Mouse (Mus musculus) midbrain, embryonic 15.5 days (tissue): ENCODE results near the gene Ddx31. TPM values are rescaled to one million over a fixed set of nuclear protein-coding genes. Genes with fewer than 3 reads are reported as not detected.

ENCODE experiments used
- ATAC-seq: fragments of 200-750 bp; cut with Nextera tagmentation; replicated peaks from 2 replicates; pipeline ENCODE4 v1.8.0; 2017; ENCODE audit warnings: moderate TSS enrichment
- H3K27ac ChIP-seq: fragments of 300-500 bp; sonication (generic); 2 replicates; pipeline ENCODE4 v1.5.1; 2015; ENCODE audit warnings: mild to moderate bottlenecking, inconsistent platforms
- H3K27me3 ChIP-seq: fragments of 300-500 bp; sonication (generic); replicated peaks from 2 replicates; pipeline ENCODE4 v1.6.1; 2015; ENCODE audit warnings: inconsistent platforms
- H3K36me3 ChIP-seq: fragments of 300-500 bp; sonication (generic); replicated peaks from 2 replicates; pipeline ENCODE4 v1.6.1; 2015; ENCODE audit warnings: inconsistent platforms
- H3K4me1 ChIP-seq: fragments of 300-500 bp; sonication (generic); 2 replicates; pipeline ENCODE4 v1.6.1; 2015; ENCODE audit warnings: inconsistent platforms
- H3K4me2 ChIP-seq: fragments of 300-500 bp; sonication (generic); 2 replicates; pipeline ENCODE4 v1.6.1; 2015; ENCODE audit warnings: inconsistent platforms, mild to moderate bottlenecking, moderate library complexity
- H3K4me3 ChIP-seq: fragments of 300-500 bp; sonication (generic); 2 replicates; pipeline ENCODE4 v1.5.1; 2015; ENCODE audit warnings: mild to moderate bottlenecking, inconsistent platforms
- H3K9ac ChIP-seq: fragments of 300-500 bp; sonication (generic); 2 replicates; pipeline ENCODE4 v1.6.1; 2015; ENCODE audit warnings: mild to moderate bottlenecking, inconsistent platforms
- H3K9me3 ChIP-seq: fragments of 300-500 bp; sonication (generic); 2 replicates; pipeline ENCODE4 v1.6.1; 2016; ENCODE audit warnings: inconsistent platforms
- WGBS: fragments of 180-500 bp; shearing (Covaris S2); methylation state at CpG from one replicate; pipeline ENCODE4 v1.1.7; 2015; ENCODE audit warnings: mixed read lengths; 5-methylcytosine and 5-hydroxymethylcytosine counted together
- polyA plus RNA-seq: library from polyadenylated mRNA; unstranded; fragments of >200 nt; fragmentation: Nextera tagmentation; extraction: Ambion mirVana; gene quantifications from 2 replicates; pipeline ENCODE4 v1.2.1, GENCODE M21; 2015

Gene Ddx31
- polyA plus RNA-seq, 1 experiment from 2014 or later, result 14.9 TPM

DNA sequence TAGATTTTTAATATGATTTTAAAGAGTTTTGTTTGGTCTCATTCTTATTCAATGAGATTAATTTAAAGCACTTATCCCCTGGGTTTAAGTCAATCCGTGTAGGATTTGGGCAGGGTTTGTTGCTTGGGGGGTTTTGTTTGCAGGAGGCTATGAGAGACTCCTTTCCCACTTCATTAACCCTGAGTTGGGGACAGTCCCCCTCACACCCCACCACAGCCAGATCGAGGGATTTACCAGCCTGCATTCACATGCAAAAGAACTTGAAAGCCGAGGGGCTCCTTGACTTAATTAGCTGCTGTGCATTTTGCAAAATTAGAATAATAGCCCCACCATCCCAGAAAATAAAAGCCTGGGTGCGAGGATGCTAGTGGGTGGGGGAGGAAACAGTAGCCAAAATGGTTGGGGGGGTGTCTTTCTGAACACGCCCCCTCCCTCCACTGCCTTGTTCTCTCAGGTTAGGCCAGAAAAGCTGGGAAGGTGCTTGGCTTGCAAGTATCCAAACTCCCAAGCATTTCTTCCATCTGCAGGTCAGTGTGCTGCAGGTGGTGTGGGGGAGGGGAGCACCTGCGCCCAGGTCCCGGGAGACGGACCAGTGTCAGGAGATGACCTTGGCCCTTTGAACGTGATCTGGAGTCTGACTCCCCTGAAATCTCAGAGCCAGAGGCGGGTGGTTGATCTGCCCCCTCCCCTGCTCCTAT lies 67.6 kb downstream of the Ddx31 start:
- H3K27ac ChIP-seq, result peak overlapping the region; percentile 72
- H3K9ac ChIP-seq, result no peak overlapping the region
- H3K36me3 ChIP-seq, result no peaks in the 10 kb centered on the region
- peak overlapping the region; percentile 23 for H3K4me3 ChIP-seq
- 4% methylated on average over 10 of the region's 10 CpGs for WGBS
- peaks cover 73% of the 10 kb centered on the region for H3K27me3 ChIP-seq
- H3K9me3 ChIP-seq, result no peaks in the 10 kb centered on the region
- peak overlapping the region; percentile 41 for H3K4me2 ChIP-seq
- peaks cover 43% of the 10 kb centered on the region for H3K4me1 ChIP-seq
- ATAC-seq, result peak; percentile 40; the same call in 1 of the 2 replicates

DNA sequence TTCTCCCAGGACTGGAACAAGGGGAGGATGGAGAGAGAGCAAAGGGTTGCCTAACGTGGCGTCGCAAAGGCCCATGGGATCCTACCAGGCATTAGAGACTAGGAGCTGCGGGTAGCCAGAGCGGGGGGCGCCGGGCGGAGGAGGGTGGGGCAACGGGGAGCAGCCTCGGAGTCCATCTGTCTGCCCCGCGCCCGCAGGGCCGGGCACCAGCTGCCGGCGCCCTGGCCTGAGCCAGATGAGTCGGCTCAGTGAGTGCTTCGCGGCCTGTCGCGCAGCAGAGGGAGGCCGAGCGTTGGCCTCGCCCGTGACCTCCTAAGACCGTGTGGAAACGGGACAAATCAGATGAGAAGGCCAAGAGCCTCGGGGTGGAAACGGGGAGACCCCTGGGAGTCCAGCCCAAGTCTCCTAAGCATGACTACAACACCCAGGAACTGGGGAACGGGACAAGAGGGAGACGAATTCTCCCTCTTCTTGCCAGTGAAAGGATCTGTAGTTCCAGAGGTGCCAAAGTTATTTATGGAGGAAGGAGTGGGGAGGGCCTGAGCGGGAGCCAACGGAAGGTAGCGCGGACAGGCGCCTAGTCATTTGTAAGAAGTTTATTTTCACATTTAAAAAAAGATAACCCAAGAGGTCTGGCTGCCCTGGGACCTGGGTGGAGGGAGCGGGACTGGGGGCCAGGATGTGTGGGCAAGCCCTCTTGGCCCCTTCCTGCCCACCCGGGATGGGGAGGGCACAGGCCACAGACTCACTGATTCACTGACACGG lies 68.4 kb downstream of the Ddx31 start:
- Histone ChIP-seq H3K27me3 (peaks cover 70% of the 10 kb centered on the region), H3K27ac (peak overlapping the region; percentile 72), H3K9me3 (no peaks in the 10 kb centered on the region), H3K9ac (0 out of 2 replicates have a peak overlapping the region, but pooled peaks have one; percentile 16), H3K36me3 (no peaks in the 10 kb centered on the region), H3K4me1 (peaks cover 43% of the 10 kb centered on the region), H3K4me2 (peak overlapping the region; percentile 41), H3K4me3 (peak overlapping the region; percentile 23)
- ATAC-seq, result peak; percentile 49
- 1% methylated on average over 39 of the region's 39 CpGs for WGBS

DNA sequence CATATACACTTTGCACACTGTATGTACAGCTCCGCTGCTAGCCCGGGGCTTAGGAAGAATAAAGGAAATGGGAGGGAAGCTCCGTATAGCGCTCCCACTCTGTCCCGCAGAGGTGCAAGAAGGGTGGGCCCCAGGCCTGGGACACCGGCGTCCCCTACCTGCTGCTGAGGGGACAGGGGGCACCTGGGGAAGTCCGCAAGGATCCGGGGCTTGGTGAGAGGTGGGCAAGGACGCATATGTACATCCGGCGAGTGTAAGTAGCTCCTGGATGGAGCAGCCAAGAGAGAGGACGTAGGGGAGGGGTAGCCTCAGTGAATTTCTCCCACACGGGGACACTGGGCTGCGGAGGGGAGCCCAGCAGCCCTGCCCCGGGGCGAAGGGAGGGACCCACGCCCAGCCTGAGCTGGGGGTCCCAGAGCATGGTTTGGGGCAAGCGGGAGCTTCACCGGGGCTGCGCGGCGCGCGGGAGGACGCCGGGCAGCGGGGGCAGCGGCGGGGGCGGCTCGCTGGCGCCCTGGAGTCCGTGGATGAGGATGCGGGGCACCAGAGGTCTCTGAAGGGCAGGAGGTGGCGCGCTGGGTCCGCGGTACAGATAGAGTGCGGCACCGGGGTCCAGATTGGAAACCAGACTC lies 69.1 kb downstream of the Ddx31 start:
- H3K4me1 ChIP-seq, result peaks cover 40% of the 10 kb centered on the region
- H3K9me3 ChIP-seq, result no peaks in the 10 kb centered on the region
- no peaks in the 10 kb centered on the region for H3K36me3 ChIP-seq
- peak overlapping the region; percentile 10; the same call in 1 of the 2 replicates for H3K9ac ChIP-seq
- H3K4me2 ChIP-seq, result peak overlapping the region; percentile 41
- H3K27me3 ChIP-seq, result peaks cover 70% of the 10 kb centered on the region
- H3K27ac ChIP-seq, result peak overlapping the region; percentile 72
- peak overlapping the region; percentile 23 for H3K4me3 ChIP-seq
- 0 out of 2 replicates have a peak, but pooled peaks have one; percentile 16 for ATAC-seq
- WGBS, result under 1% methylated on average over 40 of the region's 41 CpGs

DNA sequence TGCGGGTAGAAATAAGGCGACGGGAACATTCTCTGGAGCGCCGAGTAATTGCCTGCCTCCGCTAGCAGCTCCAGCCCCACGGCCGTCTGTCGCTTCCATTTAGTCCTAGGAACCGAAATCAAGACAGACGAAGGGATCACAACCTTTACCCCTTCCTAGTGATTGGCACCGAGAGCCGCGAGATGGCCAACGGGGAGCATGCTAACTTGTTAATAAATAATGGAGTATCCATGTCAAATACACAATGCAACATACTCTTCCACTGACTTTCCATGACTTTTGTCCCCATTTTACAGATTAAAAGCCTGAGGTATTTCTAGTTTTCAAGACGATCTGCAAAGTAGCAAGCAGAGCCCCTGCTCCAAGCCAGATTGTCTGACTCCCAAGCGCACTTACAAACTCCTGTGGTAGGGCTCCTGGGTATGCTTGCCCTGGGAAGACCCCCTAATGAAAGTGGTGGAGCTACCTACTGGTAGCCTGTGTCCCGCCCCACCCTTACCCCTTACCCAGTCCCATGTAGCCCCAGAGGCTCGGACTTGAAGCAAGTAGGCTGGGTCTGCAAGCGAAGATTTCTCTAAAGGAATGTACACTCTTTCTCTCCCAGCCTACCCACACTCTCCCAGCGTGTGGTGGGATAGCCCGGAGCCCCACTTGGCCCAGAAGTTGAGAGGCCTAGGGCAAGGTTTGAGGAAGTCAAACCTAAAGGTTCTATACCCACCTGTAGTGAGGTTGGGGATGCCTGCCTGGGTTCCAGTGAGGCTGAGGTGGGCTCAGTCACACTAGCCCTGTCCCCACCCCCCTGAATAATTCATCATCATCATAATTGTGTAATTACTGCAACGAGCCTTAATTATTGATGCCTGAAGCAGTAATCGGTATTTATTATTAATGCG lies 69.9 kb downstream of the Ddx31 start:
- ATAC-seq, result no peak
- no peaks in the 10 kb centered on the region for H3K36me3 ChIP-seq
- peak overlapping the region; percentile 23 for H3K4me3 ChIP-seq
- peak overlapping the region; percentile 12; the same call in 1 of the 2 replicates for H3K9ac ChIP-seq
- WGBS, result 6% methylated on average over 25 of the region's 25 CpGs
- peaks cover 40% of the 10 kb centered on the region for H3K4me1 ChIP-seq
- H3K27me3 ChIP-seq, result peaks cover 71% of the 10 kb centered on the region
- peak overlapping the region; percentile 41 for H3K4me2 ChIP-seq
- no peaks in the 10 kb centered on the region for H3K9me3 ChIP-seq
- H3K27ac ChIP-seq, result peak overlapping the region; percentile 72

DNA sequence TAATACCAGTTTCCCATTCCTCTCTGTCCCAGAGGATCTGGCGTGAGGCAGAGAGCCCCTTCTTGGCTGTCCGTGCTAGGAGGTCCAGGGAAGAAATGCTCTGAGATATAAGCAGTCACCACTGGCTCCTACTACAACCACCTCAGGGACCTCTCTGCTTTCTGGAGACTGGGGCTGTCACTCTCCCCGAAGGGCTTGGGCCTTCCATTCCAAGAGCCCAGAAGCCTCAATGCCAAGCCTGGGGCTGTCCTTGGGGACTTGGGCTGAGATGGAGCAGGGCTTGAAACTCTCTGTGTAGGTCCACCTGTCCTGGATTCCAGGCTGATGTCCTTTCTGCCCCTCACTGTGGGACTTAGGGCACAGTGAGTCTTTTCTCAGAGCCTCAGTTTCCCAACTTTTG lies 70.7 kb downstream of the Ddx31 start:
- 11% methylated on average over 3 of the region's 3 CpGs for WGBS
- H3K4me3 ChIP-seq, result peak overlapping the region; percentile 39
- H3K27me3 ChIP-seq, result peaks cover 69% of the 10 kb centered on the region
- ATAC-seq, result no peak
- peak overlapping the region; percentile 26 for H3K9ac ChIP-seq
- H3K27ac ChIP-seq, result peak overlapping the region; percentile 79
- peaks cover 40% of the 10 kb centered on the region for H3K4me1 ChIP-seq
- H3K9me3 ChIP-seq, result no peaks in the 10 kb centered on the region
- H3K4me2 ChIP-seq, result peak overlapping the region; percentile 41
- no peaks in the 10 kb centered on the region for H3K36me3 ChIP-seq

DNA sequence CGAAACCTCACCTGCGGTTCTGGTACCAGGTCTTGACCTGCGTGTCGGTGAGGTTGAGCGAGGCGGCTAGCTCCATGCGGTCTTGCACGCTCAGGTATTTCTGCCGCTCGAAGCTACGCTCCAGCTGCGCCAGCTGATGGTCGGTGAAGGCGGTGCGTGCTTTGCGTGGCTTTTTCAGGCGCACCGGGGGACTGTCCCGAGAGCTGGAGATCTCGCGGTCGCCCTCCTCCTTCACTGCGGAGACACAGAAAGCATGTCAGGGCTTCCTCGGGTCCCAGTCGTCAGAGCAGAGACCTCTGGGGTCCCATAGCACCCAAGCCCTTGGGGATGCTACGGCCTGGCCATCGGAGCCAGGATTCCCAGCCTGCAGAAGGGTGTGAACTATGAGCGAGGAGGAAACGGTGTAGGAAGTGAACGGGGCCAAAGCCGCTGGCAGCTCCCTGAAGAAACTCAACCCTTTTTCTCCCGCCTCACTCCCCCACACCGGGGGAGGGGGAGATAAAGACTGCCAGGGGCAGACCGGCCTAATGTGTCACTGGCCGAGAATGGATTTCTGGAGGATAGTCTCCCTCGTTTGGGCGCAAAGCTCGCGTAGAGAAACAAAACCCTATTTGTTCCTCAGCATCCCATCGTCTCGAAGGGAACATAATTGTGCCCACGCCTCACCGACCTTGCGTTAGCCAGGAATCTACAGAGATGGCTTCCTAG lies 71.3 kb downstream of the Ddx31 start:
- Histone ChIP-seq H3K4me1 (peaks cover 40% of the 10 kb centered on the region), H3K36me3 (no peaks in the 10 kb centered on the region), H3K4me3 (peak overlapping the region; percentile 39), H3K4me2 (peak overlapping the region; percentile 41), H3K27me3 (peaks cover 64% of the 10 kb centered on the region), H3K9me3 (no peaks in the 10 kb centered on the region), H3K27ac (peak overlapping the region; percentile 79), H3K9ac (peak overlapping the region; percentile 26)
- WGBS, result under 1% methylated on average over 44 of the region's 44 CpGs
- no peak for ATAC-seq

DNA sequence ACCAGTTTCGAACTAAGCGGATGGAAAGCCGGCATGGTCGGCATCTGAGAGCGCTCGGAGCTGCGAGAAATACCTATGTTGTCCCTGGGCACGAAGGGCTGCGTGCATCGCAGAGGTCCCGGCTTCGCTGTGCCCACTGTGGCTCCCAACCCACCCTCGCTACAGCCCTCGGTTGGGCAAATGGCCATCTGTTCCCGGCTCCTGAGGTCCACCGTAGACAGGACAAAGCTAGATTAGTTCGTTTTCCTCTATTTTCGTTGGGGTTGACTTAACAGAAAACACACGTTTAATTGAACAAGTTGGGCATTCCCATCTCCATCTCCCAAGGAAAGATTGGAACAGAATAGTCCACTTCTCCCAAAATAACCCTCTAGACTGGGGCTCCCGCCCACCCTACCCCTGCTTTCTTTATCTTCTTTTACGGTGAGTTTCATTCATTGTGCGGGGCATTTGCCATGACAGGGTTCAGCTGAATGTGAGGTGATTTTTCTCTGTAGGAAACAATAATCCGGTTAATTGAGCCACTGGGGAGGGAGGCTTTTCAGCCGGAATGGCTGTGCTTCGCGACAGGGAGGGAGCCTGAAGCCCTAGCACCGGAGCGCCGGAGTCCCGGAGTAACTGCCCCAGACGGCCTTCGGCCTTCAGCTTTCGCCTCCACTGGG lies 72.0 kb downstream of the Ddx31 start:
- Histone ChIP-seq H3K9me3 (no peaks in the 10 kb centered on the region), H3K36me3 (no peaks in the 10 kb centered on the region), H3K9ac (peak overlapping the region; percentile 25; the same call in 1 of the 2 replicates), H3K4me1 (peaks cover 34% of the 10 kb centered on the region), H3K4me2 (peak overlapping the region; percentile 41), H3K27ac (peak overlapping the region; percentile 79), H3K4me3 (peak overlapping the region; percentile 39), H3K27me3 (peaks cover 62% of the 10 kb centered on the region)
- ATAC-seq, result no peak
- WGBS, result 2% methylated on average over 33 of the region's 33 CpGs

DNA sequence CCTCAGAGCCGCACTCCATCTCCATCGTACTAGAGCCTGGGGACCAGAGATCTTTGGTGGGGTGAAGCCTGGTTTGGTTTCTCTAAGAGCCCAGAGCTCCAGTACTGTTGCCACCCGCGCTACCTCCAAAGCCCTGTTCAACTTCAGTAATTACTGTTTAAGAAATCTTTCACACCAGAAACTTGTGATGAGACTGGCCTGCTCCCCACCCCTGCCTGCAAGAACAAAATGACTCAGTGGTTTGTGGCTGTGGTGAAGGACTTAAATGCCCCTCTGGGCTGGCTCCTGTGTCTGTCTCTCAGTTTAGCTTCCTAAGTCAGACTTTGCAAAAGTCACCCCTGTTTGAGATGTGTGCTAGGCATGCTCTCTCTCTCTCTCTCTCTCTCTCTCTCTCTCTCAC lies 72.8 kb downstream of the Ddx31 start:
- peak overlapping the region; percentile 39 for H3K4me3 ChIP-seq
- 6% methylated on average over 4 of the region's 4 CpGs for WGBS
- no peak for ATAC-seq
- peak overlapping the region; percentile 41 for H3K4me2 ChIP-seq
- H3K27me3 ChIP-seq, result peaks cover 60% of the 10 kb centered on the region
- peaks cover 32% of the 10 kb centered on the region for H3K4me1 ChIP-seq
- H3K36me3 ChIP-seq, result no peaks in the 10 kb centered on the region
- 0 out of 2 replicates have a peak overlapping the region, but pooled peaks have one; percentile 25 for H3K9ac ChIP-seq
- H3K27ac ChIP-seq, result peak overlapping the region; percentile 79
- no peaks in the 10 kb centered on the region for H3K9me3 ChIP-seq

DNA sequence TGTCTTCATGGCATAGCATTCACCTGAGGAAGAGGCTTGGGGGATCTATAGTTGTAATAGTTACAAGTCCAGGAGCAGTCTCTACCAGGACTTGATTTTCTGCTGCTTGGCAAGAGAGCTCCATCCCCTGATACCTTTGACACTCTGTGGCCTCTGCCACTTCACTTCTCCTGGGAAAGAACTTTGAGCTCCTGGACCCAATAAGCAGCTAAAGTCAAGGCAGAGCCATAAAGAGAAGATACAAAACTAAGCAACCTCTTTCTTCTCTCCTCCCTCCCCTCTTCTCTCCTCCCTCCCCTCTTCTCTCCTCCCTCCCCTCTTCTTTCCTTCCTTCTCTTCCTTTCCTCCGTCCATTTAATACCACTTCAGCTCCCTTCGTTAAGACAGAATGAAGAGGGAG lies 73.9 kb downstream of the Ddx31 start:
- ATAC-seq, result no peak
- H3K9ac ChIP-seq, result no peak overlapping the region
- peak overlapping the region; percentile 41 for H3K4me2 ChIP-seq
- H3K27ac ChIP-seq, result peak overlapping the region; percentile 79
- peaks cover 22% of the 10 kb centered on the region for H3K4me1 ChIP-seq
- no peaks in the 10 kb centered on the region for H3K9me3 ChIP-seq
- no peaks in the 10 kb centered on the region for H3K36me3 ChIP-seq
- peaks cover 58% of the 10 kb centered on the region for H3K27me3 ChIP-seq
- WGBS, result 3% methylated on average over 2 of the region's 2 CpGs
- H3K4me3 ChIP-seq, result peak overlapping the region; percentile 39

DNA sequence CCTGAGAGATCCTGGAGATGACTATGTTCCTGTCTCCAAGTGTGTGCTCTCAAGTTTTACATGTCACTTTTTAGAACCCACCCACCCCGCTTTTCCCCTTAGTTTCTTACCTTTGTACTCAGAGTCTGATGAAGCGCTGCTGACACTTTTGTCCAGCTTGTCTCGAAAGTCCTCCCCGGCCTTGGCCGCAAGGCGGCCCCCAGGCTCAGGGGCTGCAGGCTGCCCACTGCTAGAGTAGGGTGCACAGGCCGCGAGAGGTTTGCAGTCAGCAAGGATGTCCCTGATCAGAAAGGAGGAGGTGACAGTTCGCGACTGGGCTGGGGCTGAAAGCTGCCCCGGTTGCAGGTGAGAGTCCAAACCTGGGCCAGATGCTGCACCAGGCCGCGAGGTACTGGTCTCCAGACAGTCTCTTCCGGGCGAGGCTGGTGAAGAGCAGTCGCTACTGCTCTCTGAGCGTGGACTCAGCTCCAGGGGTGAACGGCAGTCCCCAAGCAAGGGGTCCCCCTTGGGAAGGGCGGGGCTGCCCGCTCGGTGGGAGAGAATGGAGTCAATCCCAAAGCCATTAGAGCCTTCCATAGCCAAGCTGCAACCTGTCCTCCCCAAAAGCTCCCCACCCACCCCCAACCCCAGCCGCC lies 75.0 kb downstream of the Ddx31 start:
- WGBS, result 3% methylated on average over 22 of the region's 22 CpGs
- H3K4me1 ChIP-seq, result peaks cover 17% of the 10 kb centered on the region
- peak overlapping the region; percentile 41 for H3K4me2 ChIP-seq
- H3K9me3 ChIP-seq, result no peaks in the 10 kb centered on the region
- ATAC-seq, result peak; percentile 50; the same call in 1 of the 2 replicates
- H3K9ac ChIP-seq, result peak overlapping the region; percentile 38
- H3K27ac ChIP-seq, result peak overlapping the region; percentile 79
- H3K36me3 ChIP-seq, result no peaks in the 10 kb centered on the region
- H3K4me3 ChIP-seq, result peak overlapping the region; percentile 39
- H3K27me3 ChIP-seq, result peaks cover 56% of the 10 kb centered on the region
